Mouse (Mus musculus) effector memory CD4-positive, alpha-beta T cell, adult 7 months (primary cell): ENCODE measurements around the gene Prkar1b. TPM values are rescaled to one million over a fixed set of nuclear protein-coding genes. Genes with fewer than 3 reads are reported as not detected.

Source experiments
- polyA plus RNA-seq: library from polyadenylated mRNA; unstranded; fragments of 100-300 nt; shearing (Covaris generic); gene quantifications from one replicate; pipeline ENCODE4 v1.2.1, GENCODE M21; 2017

Prkar1b gene
- 0.78 TPM for polyA plus RNA-seq

GRCm38 (mm10) chr5:139149681-139150602, at the start of gene Prkar1b, which contains the start of gene Dnaaf5:
TSS of gene Prkar1b (minus strand) at chr5:139150001.
TSS of gene Dnaaf5 (plus strand) at chr5:139150223.

GRCm38 (mm10) chr5:138997171-138997788, 152.5 kb downstream of the Prkar1b start, which contains the start of gene Pdgfa:
TSS of gene Pdgfa (minus strand) at chr5:138997370.

Other genes with a start within 250 kb of the Prkar1b start
- gene Pdgfa, start 152.6 kb downstream of the Prkar1b start, polyA plus RNA-seq, result not detected
- 3.3 TPM for gene Dnaaf5, start 222 bp upstream of the Prkar1b start, polyA plus RNA-seq
- gene Sun1, start 50.6 kb upstream of the Prkar1b start, polyA plus RNA-seq, result 37.5 TPM
- gene Get4, start 102.3 kb upstream of the Prkar1b start, polyA plus RNA-seq, result 85.9 TPM
- gene Adap1, start 175.6 kb upstream of the Prkar1b start, polyA plus RNA-seq, result 23.8 TPM
- gene Cox19, start 201.4 kb upstream of the Prkar1b start, polyA plus RNA-seq, result 20.3 TPM
- not detected for gene Cyp2w1, start 202.6 kb upstream of the Prkar1b start, polyA plus RNA-seq
- 21.2 TPM for gene Gpr146, start 227.7 kb upstream of the Prkar1b start, polyA plus RNA-seq